Mouse (Mus musculus) embryonic facial prominence, embryonic 11.5 days (tissue): ENCODE measurements at regions not wholly inside any gene's neighbourhood (a gene's known extent, or its start where the extent isn't known, plus 50 kb on each side); places are given as distances from the start of the nearest gene placed in this dataset.

Source experiments
- ATAC-seq: fragments of 200-750 bp; cut with Nextera tagmentation; replicated peaks from 2 replicates; pipeline ENCODE4 v1.8.0; 2017; ENCODE audit warnings: low read depth; ENCODE audit not compliant: insufficient number of reproducible peaks, low FRiP score, low TSS enrichment
- DNase-seq: peaks from one replicate; pipeline ENCODE4 v3.0.0-alpha.2; 2015; ENCODE audit warnings: low spot score
- H3K27ac ChIP-seq: fragments of 300-500 bp; sonication (generic); replicated peaks from 2 replicates; pipeline ENCODE4 v1.5.1; 2014; ENCODE audit warnings: mild to moderate bottlenecking, low read depth, low read length, control low read depth
- H3K27me3 ChIP-seq: fragments of 300-500 bp; sonication (generic); 2 replicates; pipeline ENCODE4 v1.6.1; 2014; ENCODE audit warnings: mild to moderate bottlenecking, low read length, moderate library complexity, mixed read lengths; ENCODE audit not compliant: control insufficient read depth, insufficient read depth
- H3K36me3 ChIP-seq: fragments of 300-500 bp; sonication (generic); replicated peaks from 2 replicates; pipeline ENCODE4 v1.6.1; 2014; ENCODE audit warnings: low read depth, mild to moderate bottlenecking, low read length, moderate library complexity, mixed read lengths; ENCODE audit not compliant: control insufficient read depth, insufficient read depth
- H3K4me1 ChIP-seq: fragments of 300-500 bp; sonication (generic); 2 replicates; pipeline ENCODE4 v1.6.1; 2014; ENCODE audit warnings: low read length, mixed read lengths; ENCODE audit not compliant: control insufficient read depth, insufficient read depth
- H3K4me2 ChIP-seq: fragments of 300-500 bp; sonication (generic); 2 replicates; pipeline ENCODE4 v1.6.1; 2014; ENCODE audit warnings: low read depth, mild to moderate bottlenecking, control low read depth, low read length, moderate library complexity
- H3K4me3 ChIP-seq: fragments of 300-500 bp; sonication (generic); 2 replicates; pipeline ENCODE4 v1.5.1; 2014; ENCODE audit warnings: low read depth, low read length, control low read depth
- H3K9ac ChIP-seq: fragments of 300-500 bp; sonication (generic); replicated peaks from 2 replicates; pipeline ENCODE4 v1.6.1; 2014; ENCODE audit warnings: mild to moderate bottlenecking, control low read depth, low read length
- H3K9me3 ChIP-seq: fragments of 300-500 bp; sonication (generic); replicated peaks from 2 replicates; pipeline ENCODE4 v1.6.1; 2016; ENCODE audit warnings: mild to moderate bottlenecking, low read length, inconsistent platforms, mixed read lengths; ENCODE audit not compliant: control insufficient read depth
- WGBS: fragments of 180-500 bp; shearing (Covaris S2); extraction: QIAGEN DNeasy Blood & Tissue Kit; methylation state at CpG from one replicate; pipeline ENCODE4 v1.1.7; 2014; 5-methylcytosine and 5-hydroxymethylcytosine counted together

- Histone ChIP-seq H3K9ac (no peak overlapping the region), H3K4me3 (no peak overlapping the region), H3K27ac (no peak overlapping the region), H3K27me3 (no peaks in the 10 kb centered on the region), H3K9me3 (no peaks in the 10 kb centered on the region), H3K36me3 (no peaks in the 10 kb centered on the region), H3K4me2 (no peak overlapping the region), H3K4me1 (peaks cover 3% of the 10 kb centered on the region; the same call in 1 of the 2 replicates)
- ATAC-seq (no peak), DNase-seq (no peak)
- WGBS = 77% methylated on average over 6 of the region's 6 CpGs
These were observed 229.5 kb upstream of the Ankrd55 start for GRCm38 (mm10) chr13:112058771-112059170.

- no peak overlapping the region for H3K4me2 ChIP-seq
These were observed 226.2 kb upstream of the Ankrd55 start for GRCm38 (mm10) chr13:112062024-112062423.

GRCm38 (mm10) chr13:112063409-112064111 lies 224.7 kb upstream of the Ankrd55 start:
- no peaks in the 10 kb centered on the region for H3K9me3 ChIP-seq
- WGBS = 48% methylated on average over 11 of the region's 11 CpGs
- no peak overlapping the region for H3K4me2 ChIP-seq
- H3K36me3 ChIP-seq = no peaks in the 10 kb centered on the region
- no peak overlapping the region for H3K4me3 ChIP-seq
- H3K27me3 ChIP-seq = no peaks in the 10 kb centered on the region
- no peak overlapping the region for H3K27ac ChIP-seq
- DNase-seq (peak; percentile 75), ATAC-seq (0 out of 2 replicates have a peak, but pooled peaks have one; percentile 9)
- H3K9ac ChIP-seq = no peak overlapping the region
- peaks cover 3% of the 10 kb centered on the region for H3K4me1 ChIP-seq

More at GRCm38 (mm10) chr13:112062024-112062423, 226.2 kb upstream of the Ankrd55 start:
- ATAC-seq = no peak
- Histone ChIP-seq H3K36me3 (no peaks in the 10 kb centered on the region), H3K9me3 (no peaks in the 10 kb centered on the region), H3K27ac (no peak overlapping the region), H3K27me3 (no peaks in the 10 kb centered on the region), H3K9ac (no peak overlapping the region), H3K4me3 (no peak overlapping the region), H3K4me1 (peaks cover 3% of the 10 kb centered on the region)
- DNase-seq = no peak
- WGBS = 92% methylated on average over 8 of the region's 8 CpGs

GRCm38 (mm10) chr13:112064681-112065080 lies 223.6 kb upstream of the Ankrd55 start:
- Histone ChIP-seq H3K27me3 (no peaks in the 10 kb centered on the region), H3K4me3 (no peak overlapping the region), H3K9ac (no peak overlapping the region), H3K4me2 (no peak overlapping the region), H3K9me3 (no peaks in the 10 kb centered on the region), H3K4me1 (peaks cover 3% of the 10 kb centered on the region), H3K27ac (no peak overlapping the region), H3K36me3 (no peaks in the 10 kb centered on the region)
- DNase-seq (no peak), ATAC-seq (no peak)
- 85% methylated on average over 10 of the region's 10 CpGs for WGBS

GRCm38 (mm10) chr13:112067066-112067847 lies 221.0 kb upstream of the Ankrd55 start:
- Histone ChIP-seq H3K27me3 (no peaks in the 10 kb centered on the region), H3K4me3 (no peak overlapping the region), H3K27ac (no peak overlapping the region), H3K36me3 (no peaks in the 10 kb centered on the region), H3K9me3 (no peaks in the 10 kb centered on the region), H3K4me1 (peaks cover 3% of the 10 kb centered on the region), H3K4me2 (no peak overlapping the region), H3K9ac (no peak overlapping the region)
- no peak for DNase-seq
- WGBS = 84% methylated on average over 20 of the region's 20 CpGs
- ATAC-seq = no peak

- no peak overlapping the region for H3K27ac ChIP-seq
- H3K4me2 ChIP-seq = no peak overlapping the region
- no peaks in the 10 kb centered on the region for H3K27me3 ChIP-seq
- no peak overlapping the region for H3K4me3 ChIP-seq
- WGBS = 87% methylated on average over 4 of the region's 4 CpGs
- H3K36me3 ChIP-seq = no peaks in the 10 kb centered on the region
- H3K9me3 ChIP-seq = no peaks in the 10 kb centered on the region
- DNase-seq (no peak), ATAC-seq (no peak)
- H3K4me1 ChIP-seq = no peaks in the 10 kb centered on the region; the same call in 1 of the 2 replicates
- H3K9ac ChIP-seq = no peak overlapping the region
These were observed 217.5 kb upstream of the Ankrd55 start for GRCm38 (mm10) chr13:112070757-112071156.

- H3K4me2 ChIP-seq = no peak overlapping the region
- H3K4me1 ChIP-seq = no peaks in the 10 kb centered on the region; the same call in 1 of the 2 replicates
- H3K9ac ChIP-seq = no peak overlapping the region
- no peaks in the 10 kb centered on the region for H3K9me3 ChIP-seq
- ATAC-seq (no peak), DNase-seq (no peak)
- no peaks in the 10 kb centered on the region for H3K27me3 ChIP-seq
- H3K4me3 ChIP-seq = no peak overlapping the region
- H3K36me3 ChIP-seq = no peaks in the 10 kb centered on the region
- H3K27ac ChIP-seq = no peak overlapping the region
- 89% methylated on average over 10 of the region's 10 CpGs for WGBS
These were observed 216.9 kb upstream of the Ankrd55 start for GRCm38 (mm10) chr13:112071209-112071955.
